Mouse (Mus musculus) ES-E14 (cell line): ENCODE measurements around the gene Amt.

Experiments
- CHD2 ChIP-seq: IDR thresholded peaks from 2 replicates; pipeline ENCODE4 v1.6.1; 2014; ENCODE audit warnings: mild to moderate bottlenecking, low read depth, low read length, inconsistent platforms
- HCFC1 ChIP-seq: IDR thresholded peaks from 2 replicates; pipeline ENCODE4 v1.6.1; 2012; ENCODE audit warnings: low read length, inconsistent platforms, borderline replicate concordance; ENCODE audit not compliant: insufficient read depth
- ZC3H11A ChIP-seq: IDR thresholded peaks from 2 replicates; pipeline ENCODE4 v1.6.1; 2012; ENCODE audit warnings: low read depth, mild to moderate bottlenecking, inconsistent platforms, low read length, borderline replicate concordance
- ZNF384 ChIP-seq: IDR thresholded peaks from 2 replicates; pipeline ENCODE4 v1.6.1; 2012; ENCODE audit warnings: low read depth, low read length, inconsistent platforms

DNA sequence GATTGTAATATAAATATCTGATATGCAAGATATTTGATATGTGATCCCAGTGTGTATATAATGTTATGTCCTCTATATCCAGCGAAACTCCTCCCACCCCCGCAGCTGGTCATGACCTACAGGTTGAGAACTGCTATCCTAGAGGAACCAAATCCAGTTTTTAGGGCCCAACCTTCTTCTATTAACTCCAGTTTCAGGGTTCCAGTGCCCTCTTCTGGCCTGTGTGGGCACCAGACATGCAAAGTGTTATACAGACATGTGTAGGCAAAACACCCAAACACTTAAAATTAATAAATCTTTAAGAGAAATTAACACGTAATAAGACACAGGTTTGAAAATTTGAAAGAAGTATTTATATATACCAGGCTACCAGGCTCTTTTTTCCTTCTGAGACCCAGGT lies 20.9 kb downstream of the Amt start:
- TF ChIP-seq ZNF384 = no peak
- TF ChIP-seq ZC3H11A = no peak
- TF ChIP-seq CHD2 = no peak
- no peak for TF ChIP-seq HCFC1
